Mouse (Mus musculus) C2C12 (cell line): Measurements from ENCODE around the gene Fars2. TPM values are rescaled to one million over a fixed set of nuclear protein-coding genes. Genes with fewer than 3 reads are reported as not detected.

Experiments used
- H3K27me3 ChIP-seq: one replicate; pipeline ENCODE4 v1.6.1; 2011; ENCODE audit not compliant: control insufficient read depth, insufficient read depth, insufficient read length
- H3K36me3 ChIP-seq: one replicate; pipeline ENCODE4 v1.6.1; 2011; ENCODE audit not compliant: control insufficient read depth, insufficient read depth
- H3K4me3 ChIP-seq: one replicate; pipeline ENCODE4 v1.5.1; 2011; ENCODE audit warnings: mild to moderate bottlenecking, control low read depth; ENCODE audit not compliant: poor library complexity, insufficient read depth, severe bottlenecking
- H3K79me2 ChIP-seq: one replicate; pipeline ENCODE4 v1.6.1; 2011; ENCODE audit not compliant: control insufficient read depth, insufficient read depth
- H3K79me3 ChIP-seq: one replicate; pipeline ENCODE4 v1.6.1; 2011; ENCODE audit warnings: low read depth, control low read depth
- H3ac ChIP-seq: one replicate; pipeline ENCODE3; 2011; ENCODE audit warnings: low read depth; ENCODE audit not compliant: control insufficient read depth, insufficient read length
- CEBPB ChIP-seq: IDR thresholded peaks from one replicate; pipeline ENCODE4 v1.6.1; 2011; ENCODE audit warnings: low read depth, mild to moderate bottlenecking, control low read depth, moderate library complexity
- CTCF ChIP-seq: IDR thresholded peaks from one replicate; pipeline ENCODE4 v1.5.1; 2011; ENCODE audit not compliant: control insufficient read depth, insufficient read depth, insufficient read length
- FOSL1 ChIP-seq: IDR thresholded peaks from one replicate; pipeline ENCODE4 v1.8.0; 2011; ENCODE audit warnings: mild to moderate bottlenecking, low read length; ENCODE audit not compliant: poor library complexity, insufficient read depth, severe bottlenecking
- MAX ChIP-seq: IDR thresholded peaks from one replicate; pipeline ENCODE4 v1.6.1; 2011; ENCODE audit warnings: mild to moderate bottlenecking, control low read depth
- MYOD1 ChIP-seq: IDR thresholded peaks from one replicate; pipeline ENCODE4 v1.6.1; 2011; ENCODE audit warnings: low read depth; ENCODE audit not compliant: control insufficient read depth, insufficient read length
- MYOG ChIP-seq: IDR thresholded peaks from one replicate; pipeline ENCODE4 v1.6.1; 2011; ENCODE audit not compliant: control insufficient read depth, insufficient read length; ENCODE audit errors: extremely low read depth
- USF1 ChIP-seq: IDR thresholded peaks from one replicate; pipeline ENCODE4 v1.6.1; 2011; ENCODE audit warnings: low read depth, mild to moderate bottlenecking, control low read depth, moderate library complexity
- polyA plus RNA-seq: library from polyadenylated mRNA; unstranded; fragments of >200 nt; fragmentation: generic; extraction: Trizol; gene quantifications from one replicate; pipeline ENCODE4 v1.2.1, GENCODE M21; 2012; ENCODE audit warnings: missing spikeins

Fars2 gene
- polyA plus RNA-seq, 1 experiment = 25.9 TPM

DNA sequence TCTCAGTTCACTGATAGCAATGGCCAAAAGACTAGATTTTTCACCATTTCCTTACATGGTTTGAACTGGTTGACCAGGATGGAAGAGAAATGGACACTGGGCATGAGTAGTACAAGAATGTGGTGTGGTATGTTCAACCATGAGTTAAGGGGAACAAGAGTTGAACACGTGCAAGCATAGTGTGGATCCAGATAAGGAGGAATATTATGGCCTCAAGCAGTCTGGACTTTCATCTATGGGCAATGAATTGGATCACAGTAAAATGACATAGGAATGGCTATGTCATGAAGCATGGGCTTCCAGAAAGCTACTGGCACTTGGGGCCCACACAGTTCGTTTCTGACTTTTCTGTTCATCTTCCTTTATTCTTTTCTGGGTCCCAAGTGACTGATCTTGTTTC is 168.0 kb downstream of the Fars2 start:
- TF ChIP-seq MYOD1 (no peak), MYOG (no peak), MAX (no peak), CTCF (no peak)
- H3ac ChIP-seq = no peak overlapping the region
- H3K27me3 ChIP-seq = no peaks in the 10 kb centered on the region

DNA sequence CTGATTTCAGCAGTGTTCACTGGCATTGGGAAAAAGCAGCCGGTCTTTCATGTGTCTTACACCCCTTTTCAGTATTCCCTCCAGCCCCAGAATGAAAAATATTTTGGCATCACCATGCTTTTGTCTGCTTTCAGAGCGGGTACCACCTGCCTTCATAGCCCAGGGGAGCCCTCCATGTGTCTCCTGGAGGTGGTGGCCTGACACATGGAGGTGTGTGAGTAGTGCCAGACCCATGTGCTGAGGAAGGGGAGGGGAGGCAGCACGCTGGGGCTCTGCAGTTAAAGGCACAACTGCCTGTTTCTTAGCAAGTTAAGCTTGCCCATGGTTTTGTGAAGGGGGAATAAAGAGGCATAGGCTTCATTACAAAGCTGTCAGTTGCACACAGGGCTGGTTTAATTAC is 176.3 kb downstream of the Fars2 start:
- no peaks in the 10 kb centered on the region for H3K79me2 ChIP-seq
- TF ChIP-seq MYOG = no peak
- TF ChIP-seq CEBPB = no peak
- TF ChIP-seq MAX = no peak
- TF ChIP-seq MYOD1 = no peak
- no peak overlapping the region for H3K4me3 ChIP-seq
- H3K36me3 ChIP-seq = no peaks in the 10 kb centered on the region
- H3ac ChIP-seq = no peak overlapping the region
- H3K27me3 ChIP-seq = no peaks in the 10 kb centered on the region
- no peaks in the 10 kb centered on the region for H3K79me3 ChIP-seq

More for the DNA sequence above, 168.0 kb downstream of the Fars2 start:
- Histone ChIP-seq H3K79me2 (no peaks in the 10 kb centered on the region), H3K4me3 (no peak overlapping the region), H3K36me3 (no peaks in the 10 kb centered on the region), H3K79me3 (no peaks in the 10 kb centered on the region)

DNA sequence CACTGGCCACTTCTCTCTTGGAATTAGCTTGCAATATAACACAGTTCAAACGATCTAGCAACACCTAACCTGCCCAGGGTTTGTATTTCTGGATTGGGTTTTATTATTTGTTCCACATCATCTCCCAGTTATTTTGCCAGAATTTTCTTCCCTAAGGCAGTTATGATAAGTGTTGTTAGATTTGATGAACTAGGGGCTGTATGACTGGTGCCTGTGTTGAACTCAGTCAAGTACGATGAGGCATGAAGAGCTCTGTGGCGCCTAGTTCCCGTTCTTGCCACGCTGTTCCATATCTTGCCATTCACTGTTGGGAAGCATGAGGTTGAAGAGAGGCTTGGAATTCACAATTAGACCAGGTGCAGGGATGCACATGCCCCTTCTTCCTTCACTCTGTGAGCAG is 177.3 kb downstream of the Fars2 start:
- Histone ChIP-seq H3K79me2 (no peaks in the 10 kb centered on the region), H3K36me3 (no peaks in the 10 kb centered on the region), H3K4me3 (no peak overlapping the region), H3K27me3 (no peaks in the 10 kb centered on the region), H3K79me3 (no peaks in the 10 kb centered on the region), H3ac (no peak overlapping the region)
- TF ChIP-seq MAX = no peak
- no peak for TF ChIP-seq USF1
- no peak for TF ChIP-seq CEBPB
- no peak for TF ChIP-seq MYOD1
- no peak for TF ChIP-seq CTCF
- TF ChIP-seq FOSL1 = no peak
- no peak for TF ChIP-seq MYOG

DNA sequence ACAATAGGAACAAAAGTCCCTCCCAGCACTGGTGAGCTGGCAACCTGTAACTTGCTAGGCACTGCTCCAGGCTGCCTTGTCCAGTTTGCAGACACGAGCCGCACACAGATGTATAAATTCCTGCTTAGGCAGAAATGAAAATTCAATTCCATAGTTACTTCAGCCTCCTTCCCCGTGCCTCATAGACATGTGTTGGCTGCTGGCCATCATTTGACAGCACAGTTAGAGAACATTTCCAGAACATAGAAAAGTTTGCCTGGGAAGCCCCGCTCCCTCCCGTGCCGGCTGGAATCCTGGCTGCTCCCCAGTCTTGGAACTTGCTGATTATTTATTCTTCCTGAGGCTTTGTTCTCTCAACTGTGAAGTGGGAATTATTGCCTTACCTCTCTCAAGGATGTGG is 178.6 kb downstream of the Fars2 start:
- no peak for TF ChIP-seq CEBPB
- no peak for TF ChIP-seq CTCF
- TF ChIP-seq FOSL1 = no peak
- TF ChIP-seq USF1 = no peak
- TF ChIP-seq MYOG = no peak
- no peak for TF ChIP-seq MAX
- TF ChIP-seq MYOD1 = no peak
- Histone ChIP-seq H3K27me3 (no peaks in the 10 kb centered on the region), H3K79me3 (no peaks in the 10 kb centered on the region), H3K36me3 (no peaks in the 10 kb centered on the region), H3ac (no peak overlapping the region), H3K79me2 (no peaks in the 10 kb centered on the region), H3K4me3 (no peak overlapping the region)

DNA sequence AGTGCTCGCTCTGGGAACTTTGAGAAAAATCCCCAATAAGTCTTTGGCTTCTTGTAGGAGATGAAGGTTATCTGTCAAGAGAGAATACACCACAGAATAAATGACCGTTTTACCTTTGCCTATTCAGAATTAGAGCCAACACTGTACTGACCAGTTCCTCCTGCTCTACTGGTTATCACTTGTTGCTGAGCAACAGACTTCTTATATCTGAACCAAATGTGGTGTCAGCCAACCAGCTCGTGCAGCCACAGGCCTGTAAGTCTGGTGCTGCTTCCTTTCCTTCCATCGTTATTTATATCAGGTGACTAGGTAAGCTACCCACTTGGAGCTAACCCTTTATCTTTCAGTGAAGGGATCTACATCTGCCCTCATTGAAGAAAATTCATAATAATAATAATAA is 179.4 kb downstream of the Fars2 start:
- TF ChIP-seq CEBPB (no peak), MYOD1 (no peak), FOSL1 (no peak), MYOG (no peak), USF1 (no peak), MAX (no peak), CTCF (no peak)
- Histone ChIP-seq H3K79me3 (no peaks in the 10 kb centered on the region), H3K4me3 (no peak overlapping the region), H3K79me2 (no peaks in the 10 kb centered on the region), H3ac (no peak overlapping the region), H3K36me3 (no peaks in the 10 kb centered on the region), H3K27me3 (no peaks in the 10 kb centered on the region)

DNA sequence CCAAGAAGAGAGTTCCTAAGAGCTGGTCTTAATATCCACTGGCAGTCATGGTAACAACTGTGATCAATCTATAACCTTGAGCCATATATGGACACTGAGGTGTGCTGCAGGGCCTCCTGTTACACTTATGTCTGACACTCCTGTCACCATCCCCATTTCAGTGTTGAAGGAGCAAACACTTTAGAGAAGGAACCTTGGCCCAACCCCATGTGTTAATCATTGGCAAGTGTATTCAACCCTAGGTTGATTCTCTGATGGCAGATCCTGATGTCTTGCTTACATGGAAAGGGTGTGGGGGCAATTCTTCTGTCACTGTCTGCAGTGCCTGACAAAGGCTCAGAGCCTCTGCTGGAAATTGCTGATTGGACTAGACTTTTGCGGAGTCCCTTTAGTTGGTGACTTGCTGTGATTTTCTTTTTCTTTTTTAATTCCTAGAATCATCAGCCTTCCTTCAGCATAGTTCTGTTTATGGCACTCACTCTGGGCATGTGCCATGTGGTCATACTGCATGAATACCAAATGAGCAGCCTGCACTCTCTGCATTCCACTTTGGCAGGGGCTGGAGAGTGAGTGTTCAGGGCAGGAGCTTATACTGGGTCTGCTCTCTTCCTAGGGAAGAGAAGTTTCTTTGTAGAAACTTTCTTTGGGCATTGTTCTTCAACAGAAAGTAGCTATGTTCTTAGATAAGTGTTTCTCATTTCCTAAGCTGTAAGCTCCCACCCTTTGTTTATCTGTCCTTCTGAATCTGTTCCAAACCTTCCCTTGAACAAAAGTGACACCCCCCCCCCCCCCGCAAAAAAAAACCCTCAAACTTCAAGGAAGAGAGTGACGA is 181.0 kb downstream of the Fars2 start:
- H3K4me3 ChIP-seq = no peak overlapping the region
- TF ChIP-seq CEBPB (no peak), FOSL1 (no peak), MAX (no peak), MYOD1 (no peak), CTCF (no peak), USF1 (no peak), MYOG (no peak)

More for the DNA sequence above, 181.0 kb downstream of the Fars2 start:
- Histone ChIP-seq H3K79me3 (no peaks in the 10 kb centered on the region), H3K79me2 (no peaks in the 10 kb centered on the region), H3ac (no peak overlapping the region), H3K36me3 (no peaks in the 10 kb centered on the region), H3K27me3 (no peaks in the 10 kb centered on the region)
